Mouse (Mus musculus): Measurements from ENCODE around the gene Pak2. TPM values are rescaled to one million over a fixed set of nuclear protein-coding genes. Genes with fewer than 3 reads are reported as not detected.
A peak's percentile ranks its signal among the peaks of the same experiment; 100 is the strongest.
"Not testable (repeated sequence)": the region's sequence is repeated elsewhere in the genome, so short reads cannot be mapped to it uniquely, and the experiment has no call there.

Pak2 gene
- polyA plus RNA-seq, 1 experiment from 2014 or later, result 55.7 TPM

DNA sequence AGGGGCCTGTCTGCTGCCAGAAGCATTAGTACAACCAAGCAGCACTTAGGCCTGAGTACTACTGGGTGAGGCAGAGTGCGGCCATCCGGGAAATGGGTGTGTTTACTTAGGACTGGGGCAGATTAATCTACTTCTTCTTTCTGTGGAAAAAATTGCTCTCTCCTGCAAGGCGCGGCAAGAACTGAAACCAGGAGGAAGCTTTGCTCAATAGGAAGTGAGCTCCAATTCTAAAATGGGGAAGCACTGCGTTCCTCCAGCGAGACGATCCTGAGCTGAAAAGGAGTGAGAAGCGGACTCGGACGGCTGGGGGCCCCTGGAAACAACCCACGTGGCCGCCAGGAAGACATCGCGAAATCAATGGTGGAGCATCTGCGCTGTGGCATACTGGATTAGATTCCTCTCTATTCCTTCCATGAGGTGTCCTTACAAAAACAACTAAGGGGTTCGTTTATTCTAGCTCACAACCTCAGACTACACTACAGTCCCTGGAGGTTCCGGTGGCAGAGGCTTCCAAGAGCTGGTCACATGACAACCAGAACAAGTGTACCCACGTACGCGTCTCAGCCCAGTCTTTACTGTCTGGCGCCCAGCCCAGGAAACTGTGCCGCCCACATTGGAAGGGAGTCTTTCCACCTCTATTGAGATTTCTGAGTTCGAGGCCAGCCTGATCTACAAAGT, 34.5 kb upstream of the Pak2 start:
- in situ Hi-C loops (cut with MboI; ENCODE audit: low pct_unique_long_range_greater_than_20kb), result loop anchor here (25.0 kb wide), 1 partner anchor 349 kb away; no protein-coding TSS in a partner anchor
- ATAC-seq (no peak), DNase-seq (ENCODE audit: low read depth, low spot score) (no peak)
- H3K27me3 ChIP-seq, result no peaks in the 10 kb centered on the region
- CTCF ChIA-PET, result interaction anchor here (0.9 kb wide), 1 partner anchor 11 kb away, joined by 3 read pairs; no protein-coding TSS in a partner anchor
- TF ChIP-seq CTCF (IDR thresholded peaks at IDR 0.05), result no peak
- POLR2A ChIA-PET, result no interaction called here

- CTCF ChIA-PET, result no interaction called here
- POLR2A ChIA-PET, result no interaction called here
- peak; percentile 32 for TF ChIP-seq CTCF (IDR thresholded peaks at IDR 0.05)
- ATAC-seq (no peak), DNase-seq (ENCODE audit: low read depth, low spot score) (no peak)
- no peaks in the 10 kb centered on the region for H3K27me3 ChIP-seq
- in situ Hi-C loops (cut with MboI; ENCODE audit: low pct_unique_long_range_greater_than_20kb), result loop anchor here (25.0 kb wide), 1 partner anchor 351 kb away; no protein-coding TSS in a partner anchor
Measured at GRCm38 (mm10) chr16:32110951-32111699, 32.0 kb upstream of the Pak2 start.

DNA sequence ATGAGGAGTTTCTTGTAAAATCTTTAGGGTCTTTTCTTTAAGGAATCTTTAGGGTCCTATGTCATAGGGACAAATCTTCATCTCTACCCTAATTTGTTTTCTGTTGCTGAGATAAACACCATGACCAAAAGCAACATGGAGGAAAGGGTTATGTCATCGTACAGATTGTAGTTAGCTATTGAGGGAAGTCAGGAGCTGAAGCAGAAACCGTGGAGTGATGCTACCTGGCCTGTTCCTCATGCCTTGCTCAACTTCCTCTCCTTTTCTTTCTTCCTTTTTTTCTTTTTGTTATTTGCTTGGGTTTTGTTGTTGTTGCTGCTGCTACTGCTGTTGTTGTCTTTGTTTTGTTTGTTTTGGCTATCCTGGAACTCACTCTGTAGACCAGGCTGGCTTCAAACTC, 29.4 kb upstream of the Pak2 start:
- DNase-seq (ENCODE audit: low read depth, low spot score), result no peak
- no peak for TF ChIP-seq CTCF (IDR thresholded peaks at IDR 0.05)
- ATAC-seq, result no peak
- ChIA-PET POLR2A (no interaction called here), CTCF (no interaction called here)
- in situ Hi-C loops (cut with MboI; ENCODE audit: low pct_unique_long_range_greater_than_20kb), result loop anchor here (25.0 kb wide), 1 partner anchor 354 kb away; no protein-coding TSS in a partner anchor
- no peaks in the 10 kb centered on the region for H3K27me3 ChIP-seq

DNA sequence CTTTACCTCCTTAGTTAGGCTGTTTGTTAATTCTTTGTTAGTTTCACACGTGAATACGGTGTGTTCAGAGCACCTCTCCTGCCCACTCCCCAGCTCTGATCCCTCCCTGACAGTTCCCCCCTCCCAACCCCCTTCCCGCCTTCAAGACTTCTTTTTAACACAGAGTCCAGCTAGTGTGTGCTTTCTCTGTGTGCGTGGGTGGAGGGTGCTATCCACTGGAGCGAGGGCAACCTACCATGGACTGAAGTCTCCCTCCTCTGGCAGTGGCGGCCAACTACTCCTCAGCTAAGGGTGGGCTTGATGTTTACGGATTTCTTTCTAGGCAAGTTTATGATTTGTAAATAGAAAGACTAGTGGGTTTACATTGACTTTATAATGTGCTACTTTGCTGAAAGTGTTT, 29.0 kb upstream of the Pak2 start:
- DNase-seq (ENCODE audit: low read depth, low spot score), result no peak
- no peaks in the 10 kb centered on the region for H3K27me3 ChIP-seq
- no peak for TF ChIP-seq CTCF (IDR thresholded peaks at IDR 0.05)
- no peak for ATAC-seq
- in situ Hi-C loops (cut with MboI; ENCODE audit: low pct_unique_long_range_greater_than_20kb), result loop anchor here (25.0 kb wide), 1 partner anchor 354 kb away; no protein-coding TSS in a partner anchor
- ChIA-PET POLR2A (no interaction called here), CTCF (no interaction called here)

DNA sequence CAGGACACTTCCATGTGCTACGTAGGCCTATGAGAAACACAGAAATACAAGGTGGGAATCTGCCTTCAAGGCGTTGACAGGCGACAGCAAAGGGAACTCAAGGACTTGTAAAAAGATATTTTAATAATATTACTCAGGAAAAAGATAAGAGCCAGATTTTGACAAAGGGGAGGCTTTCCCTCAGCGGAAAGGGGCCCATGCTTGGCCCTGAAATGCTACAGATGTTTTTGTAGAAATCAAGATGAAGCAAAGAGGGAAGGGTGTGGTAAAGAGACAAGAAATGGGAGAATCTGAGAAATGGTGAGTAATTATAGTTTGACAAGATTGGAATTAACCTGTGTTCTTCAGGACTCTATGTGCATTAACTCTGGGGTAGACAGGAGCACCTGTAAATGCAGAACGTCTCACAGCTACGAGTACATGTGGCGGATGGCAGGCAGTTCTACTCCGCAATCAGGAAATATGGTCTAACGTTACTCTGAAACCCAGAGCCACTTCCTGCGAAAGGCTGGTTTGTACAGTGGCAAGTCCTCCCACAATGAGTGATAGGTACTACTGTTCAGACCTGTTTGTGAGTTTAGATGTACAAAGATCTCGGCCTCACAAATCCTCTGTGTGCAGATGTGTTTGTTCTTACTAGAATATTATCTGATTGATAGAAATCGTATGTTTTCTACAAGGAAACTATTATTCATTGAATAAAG, 28.4 kb upstream of the Pak2 start:
- DNase-seq (ENCODE audit: low read depth, low spot score) (no peak), ATAC-seq (no peak)
- ChIA-PET CTCF (no interaction called here), POLR2A (no interaction called here)
- in situ Hi-C loops (cut with MboI; ENCODE audit: low pct_unique_long_range_greater_than_20kb), result loop anchor here (25.0 kb wide), 1 partner anchor 355 kb away; no protein-coding TSS in a partner anchor
- no peaks in the 10 kb centered on the region for H3K27me3 ChIP-seq
- TF ChIP-seq CTCF (IDR thresholded peaks at IDR 0.05), result no peak

GRCm38 (mm10) chr16:32105698-32106097, 26.6 kb upstream of the Pak2 start:
- no peak for ATAC-seq
- H3K27me3 ChIP-seq, result no peaks in the 10 kb centered on the region
- ChIA-PET CTCF (no interaction called here), POLR2A (interaction anchor here (0.6 kb wide), 1 partner anchor 544 kb away, joined by 3 read pairs; no protein-coding TSS in a partner anchor)
- TF ChIP-seq CTCF (IDR thresholded peaks at IDR 0.05), result peak; percentile 56
- no peak for DNase-seq (ENCODE audit: low read depth, low spot score)
- in situ Hi-C loops (cut with MboI; ENCODE audit: low pct_unique_long_range_greater_than_20kb), result loop anchor here (25.0 kb wide), 1 partner anchor 357 kb away; no protein-coding TSS in a partner anchor

- DNase-seq (ENCODE audit: low read depth, low spot score), result no peak
- ChIA-PET POLR2A (no interaction called here), CTCF (interaction anchor here (1.4 kb wide), 1 partner anchor 11 kb away, joined by 3 read pairs; no protein-coding TSS in a partner anchor)
- in situ Hi-C loops (cut with MboI; ENCODE audit: low pct_unique_long_range_greater_than_20kb), result loop anchor here (25.0 kb wide), 1 partner anchor 360 kb away; no protein-coding TSS in a partner anchor
- no peaks in the 10 kb centered on the region for H3K27me3 ChIP-seq
- no peak for ATAC-seq
- TF ChIP-seq CTCF (IDR thresholded peaks at IDR 0.05), result no peak
Measured at GRCm38 (mm10) chr16:32102295-32102694, 23.2 kb upstream of the Pak2 start.

DNA sequence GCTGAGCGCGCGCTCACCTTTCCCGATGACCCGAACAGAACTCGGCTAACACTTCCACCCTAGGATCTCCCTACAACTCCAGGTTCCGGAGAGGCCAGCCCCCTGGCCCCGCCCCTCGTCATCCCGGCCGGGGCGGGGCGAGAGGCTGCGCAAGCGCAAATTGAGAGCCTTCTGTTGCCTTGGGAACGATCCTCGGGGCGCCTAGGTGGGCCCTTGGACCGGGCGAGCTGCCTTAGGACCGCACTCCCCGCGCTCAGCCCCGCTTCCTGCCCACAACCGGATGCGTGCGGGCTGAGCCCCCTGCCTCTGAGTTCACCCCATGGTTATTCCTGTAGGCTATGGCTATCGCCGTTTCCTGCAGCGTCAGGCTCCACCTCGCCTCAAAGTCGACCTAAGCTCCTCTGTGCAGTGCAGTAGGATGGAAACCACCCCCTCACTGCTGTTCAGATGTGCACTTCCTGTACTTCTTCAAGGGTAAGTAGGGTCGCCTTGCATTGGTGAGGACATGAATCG, 20.6 kb upstream of the Pak2 start, which contains the start of the genes Pigx and Cep19:
Gene Pigx, minus strand, starts transcription at position 103 of the 513 bp plus-strand sequence.
Gene Cep19, plus strand, starts transcription at position 163 of the 513 bp plus-strand sequence.
- ChIA-PET POLR2A (interaction anchor here (1.0 kb wide), 1 partner anchor 508 kb away, joined by 4 read pairs; no protein-coding TSS in a partner anchor), CTCF (no interaction called here)
- no peaks in the 10 kb centered on the region for H3K27me3 ChIP-seq
- ATAC-seq, result peak; percentile 85
- in situ Hi-C loops (cut with MboI; ENCODE audit: low pct_unique_long_range_greater_than_20kb), result loop anchor here (25.0 kb wide), 1 partner anchor 363 kb away; no protein-coding TSS in a partner anchor
- peak; percentile 62 for DNase-seq (ENCODE audit: low read depth, low spot score)
- TF ChIP-seq CTCF (IDR thresholded peaks at IDR 0.05), result no peak

GRCm38 (mm10) chr16:32098897-32099637, 19.9 kb upstream of the Pak2 start:
- no peak for TF ChIP-seq CTCF (IDR thresholded peaks at IDR 0.05)
- ATAC-seq (peak; percentile 67), DNase-seq (ENCODE audit: low read depth, low spot score) (no peak)
- no peaks in the 10 kb centered on the region for H3K27me3 ChIP-seq
- in situ Hi-C loops (cut with MboI; ENCODE audit: low pct_unique_long_range_greater_than_20kb), result no loop called here
- ChIA-PET CTCF (no interaction called here), POLR2A (interaction anchor here (0.6 to 1.0 kb wide), 2 partner anchors 64 to 509 kb away, joined by 3 to 4 read pairs; no protein-coding TSS in a partner anchor)

- in situ Hi-C loops (cut with MboI; ENCODE audit: low pct_unique_long_range_greater_than_20kb); CTCF ChIA-PET; H3K27me3 ChIP-seq: not testable (repeated sequence)
Measured at GRCm38 (mm10) chr16:32097757-32098156, 18.6 kb upstream of the Pak2 start.

More at GRCm38 (mm10) chr16:32097757-32098156, 18.6 kb upstream of the Pak2 start:
- DNase-seq (ENCODE audit: low read depth, low spot score); ATAC-seq; POLR2A ChIA-PET: not testable (repeated sequence)

Measured in Patski (cell line).